Mouse (Mus musculus): ENCODE data around the gene Chil5. TPM values are rescaled to one million over a fixed set of nuclear protein-coding genes. Genes with fewer than 3 reads are reported as not detected.

Gene Chil5
- 0.27 TPM in 1 of 2 replicates, not detected in the other for polyA plus RNA-seq (2015; fragmentation: Nextera tagmentation; extraction: Ambion mirVana)

DNA sequence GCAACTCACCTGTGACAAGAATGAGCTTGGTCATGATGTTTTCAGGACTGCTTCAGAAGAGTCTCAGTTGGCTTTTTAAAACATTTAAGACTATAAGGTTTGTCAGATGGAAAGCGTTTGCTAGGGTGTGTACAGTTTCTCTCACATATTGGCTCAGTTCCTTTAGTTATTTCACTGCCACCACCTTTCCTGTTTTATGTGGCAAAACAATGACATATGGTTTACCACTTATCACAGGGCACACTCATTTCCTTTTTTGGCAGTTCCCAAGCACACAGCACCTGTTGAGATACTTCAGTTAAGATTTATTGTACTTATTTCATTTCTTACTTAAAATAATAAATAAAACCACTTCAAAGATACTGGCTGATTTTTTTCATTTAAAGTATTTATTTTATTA, at the start of gene Chil5:
TSS of gene Chil5 (minus strand) at position 34 of the 400 bp plus-strand sequence.

DNA sequence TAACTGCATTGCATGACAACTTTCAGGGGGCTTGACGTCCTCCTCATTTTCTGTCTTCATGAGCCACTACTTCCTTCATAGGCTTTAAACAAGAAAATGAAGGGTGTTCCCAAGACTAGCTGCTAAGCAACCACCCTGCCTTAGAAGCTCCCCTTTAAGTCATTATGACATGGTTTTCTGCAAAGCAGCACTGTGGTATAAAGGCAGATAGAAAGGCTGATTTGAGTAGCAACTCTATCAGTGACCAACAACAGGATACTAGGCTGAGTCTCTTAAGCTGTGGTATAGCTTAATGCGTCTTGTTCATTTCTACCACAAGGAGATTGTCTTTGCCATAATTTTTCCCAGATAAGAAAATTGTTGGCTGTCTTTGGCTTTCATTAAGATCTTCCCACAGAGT, 18.1 kb downstream of the Chil5 start, which contains the start of gene Pifo:
TSS of gene Pifo (minus strand) at position 101 of the 400 bp plus-strand sequence.

DNA sequence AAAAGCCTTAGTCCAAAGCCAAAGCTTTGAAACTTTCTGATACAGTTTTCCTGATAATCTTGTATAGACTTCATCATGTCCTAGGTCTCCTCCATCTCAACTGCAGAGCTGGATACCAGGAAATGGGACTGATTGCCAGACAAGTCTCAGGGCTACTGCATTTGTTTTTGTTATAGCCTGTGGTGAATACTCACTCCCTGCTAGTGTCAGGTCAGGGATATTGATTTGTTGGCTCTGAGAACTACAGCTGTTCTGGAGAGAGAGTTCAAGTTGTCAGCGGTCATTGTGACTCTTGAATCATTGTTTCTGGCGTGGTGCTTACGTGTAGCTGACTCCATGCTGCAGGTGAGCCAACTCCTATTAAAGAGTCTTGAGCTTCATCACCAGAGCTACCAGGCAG, 59.2 kb downstream of the Chil5 start, which contains the start of gene Ovgp1:
TSS of gene Ovgp1 (plus strand) at position 301 of the 400 bp plus-strand sequence.

Other genes starting within 250 kb of the Chil5 start
- 110 and 128 TPM in 2 replicates for gene Rap1a, start 231.5 kb downstream of the Chil5 start, polyA plus RNA-seq (2015; fragmentation: Nextera tagmentation; extraction: Ambion mirVana)
- 3.4 and 5.3 TPM in 2 replicates for gene Adora3, start 162.0 kb downstream of the Chil5 start, polyA plus RNA-seq (2015; fragmentation: Nextera tagmentation; extraction: Ambion mirVana)
- gene Tmigd3, start 161.9 kb downstream of the Chil5 start, polyA plus RNA-seq (2015; fragmentation: Nextera tagmentation; extraction: Ambion mirVana) = 0.18 TPM in 2 replicates
- 0.95 and 1.9 TPM in 2 replicates for gene I830077J02Rik, start 100.2 kb downstream of the Chil5 start, polyA plus RNA-seq (2015; fragmentation: Nextera tagmentation; extraction: Ambion mirVana)
- gene Wdr77, start 73.4 kb downstream of the Chil5 start, polyA plus RNA-seq (2015; fragmentation: Nextera tagmentation; extraction: Ambion mirVana) = 56.9 and 63.5 TPM in 2 replicates
- 1,053 and 1,137 TPM in 2 replicates for gene Atp5f1, start 72.7 kb downstream of the Chil5 start, polyA plus RNA-seq (2015; fragmentation: Nextera tagmentation; extraction: Ambion mirVana)
- 1.3 and 1.9 TPM in 2 replicates for gene Ovgp1, start 59.1 kb downstream of the Chil5 start, polyA plus RNA-seq (2015; fragmentation: Nextera tagmentation; extraction: Ambion mirVana)
- gene Pifo, start 18.2 kb downstream of the Chil5 start, polyA plus RNA-seq (2015; fragmentation: Nextera tagmentation; extraction: Ambion mirVana) = 0.15 TPM in 1 of 2 replicates, not detected in the other
- gene Chia1, start 80.4 kb upstream of the Chil5 start, polyA plus RNA-seq (2015; fragmentation: Nextera tagmentation; extraction: Ambion mirVana) = not detected in 2 replicates
- gene Chil3, start 134.8 kb upstream of the Chil5 start, polyA plus RNA-seq (2015; fragmentation: Nextera tagmentation; extraction: Ambion mirVana) = 0.52 TPM in 1 of 2 replicates, not detected in the other
- gene Chil4, start 186.7 kb upstream of the Chil5 start, polyA plus RNA-seq (2015; fragmentation: Nextera tagmentation; extraction: Ambion mirVana) = not detected in 2 replicates

Measured in skeletal muscle tissue, postnatal 0 days (tissue).